Mouse (Mus musculus) midbrain, embryonic 11.5 days (tissue): ENCODE data around the gene Tgds. TPM values are rescaled to one million over a fixed set of nuclear protein-coding genes. Genes with fewer than 3 reads are reported as not detected.
"Not testable (repeated sequence)": the region's sequence is repeated elsewhere in the genome, so short reads cannot be mapped to it uniquely, and the experiment has no call there.

Experiments
- ATAC-seq: fragments of 200-750 bp; cut with Nextera tagmentation; 2 replicates; pipeline ENCODE4 v1.8.0; 2017; ENCODE audit warnings: moderate TSS enrichment, moderate library complexity; ENCODE audit not compliant: low FRiP score
- DNase-seq: peaks from one replicate; pipeline ENCODE4 v3.0.0; 2015; ENCODE audit warnings: low spot score; ENCODE audit errors: missing footprints
- H3K27ac ChIP-seq: fragments of 300-500 bp; sonication (generic); 2 replicates; pipeline ENCODE4 v1.5.1; 2014; ENCODE audit warnings: low read depth, low read length
- H3K27me3 ChIP-seq: fragments of 300-500 bp; sonication (generic); 2 replicates; pipeline ENCODE4 v1.6.1; 2014; ENCODE audit warnings: mild to moderate bottlenecking, low read length, moderate library complexity, mixed read lengths; ENCODE audit not compliant: control insufficient read depth, insufficient read depth
- H3K36me3 ChIP-seq: fragments of 300-500 bp; sonication (generic); 2 replicates; pipeline ENCODE4 v1.6.1; 2014; ENCODE audit warnings: mild to moderate bottlenecking, low read length, moderate library complexity, mixed read lengths; ENCODE audit not compliant: control insufficient read depth, insufficient read depth
- H3K4me1 ChIP-seq: fragments of 300-500 bp; sonication (generic); 2 replicates; pipeline ENCODE4 v1.6.1; 2014; ENCODE audit warnings: low read length; ENCODE audit not compliant: control insufficient read depth, insufficient read depth
- H3K4me2 ChIP-seq: fragments of 300-500 bp; sonication (generic); 2 replicates; pipeline ENCODE4 v1.6.1; 2014; ENCODE audit warnings: mild to moderate bottlenecking, moderate library complexity
- H3K4me3 ChIP-seq: fragments of 300-500 bp; sonication (generic); 2 replicates; pipeline ENCODE4 v1.5.1; 2014; ENCODE audit warnings: low read depth, low read length
- H3K9ac ChIP-seq: fragments of 300-500 bp; sonication (generic); 2 replicates; pipeline ENCODE4 v1.6.1; 2014; ENCODE audit warnings: low read length
- H3K9me3 ChIP-seq: fragments of 300-500 bp; sonication (generic); 2 replicates; pipeline ENCODE4 v1.6.1; 2016; ENCODE audit warnings: low read length; ENCODE audit not compliant: control insufficient read depth
- WGBS: fragments of 180-500 bp; shearing (Covaris S2); extraction: QIAGEN DNeasy Blood & Tissue Kit; methylation state at CpG from one replicate; pipeline ENCODE4 v1.1.7; 2014; 5-methylcytosine and 5-hydroxymethylcytosine counted together
- polyA plus RNA-seq: library from polyadenylated mRNA; unstranded; fragments of >200 nt; fragmentation: Nextera tagmentation; extraction: Ambion mirVana; gene quantifications from 2 replicates; pipeline ENCODE4 v1.2.1, GENCODE M21; 2014

Gene Tgds
- polyA plus RNA-seq, 1 experiment from 2014 or later = 28.7 TPM

GRCm38 (mm10) chr14:118113116-118113515, 19.4 kb downstream of the Tgds start:
- Histone ChIP-seq H3K9ac (no peak overlapping the region), H3K36me3 (peaks cover 15% of the 10 kb centered on the region; the same call in 1 of the 2 replicates), H3K4me2 (no peak overlapping the region), H3K9me3 (no peaks in the 10 kb centered on the region), H3K27me3 (no peaks in the 10 kb centered on the region), H3K27ac (no peak overlapping the region), H3K4me3 (no peak overlapping the region), H3K4me1 (no peaks in the 10 kb centered on the region)
- DNase-seq (no peak), ATAC-seq (no peak)
- WGBS = 90% methylated on average over 6 of the region's 6 CpGs

GRCm38 (mm10) chr14:118107479-118107878, 25.1 kb downstream of the Tgds start:
- 90% methylated on average over 2 of the region's 2 CpGs for WGBS
- not testable (repeated sequence) for ATAC-seq, DNase-seq, H3K27me3 ChIP-seq, H3K4me1 ChIP-seq, H3K27ac ChIP-seq, H3K9me3 ChIP-seq, H3K9ac ChIP-seq, H3K36me3 ChIP-seq, H3K4me2 ChIP-seq, H3K4me3 ChIP-seq

GRCm38 (mm10) chr14:118101227-118101990, 31.1 kb downstream of the Tgds start:
- Histone ChIP-seq H3K27ac (no peak overlapping the region), H3K27me3 (no peaks in the 10 kb centered on the region), H3K4me1 (no peaks in the 10 kb centered on the region), H3K36me3 (no peaks in the 10 kb centered on the region), H3K4me2 (no peak overlapping the region), H3K9ac (no peak overlapping the region), H3K4me3 (no peak overlapping the region), H3K9me3 (no peaks in the 10 kb centered on the region)
- ATAC-seq (no peak), DNase-seq (no peak)
- 87% methylated on average over 14 of the region's 14 CpGs for WGBS

- no peak for DNase-seq
- Histone ChIP-seq H3K4me2 (no peak overlapping the region), H3K27ac (no peak overlapping the region), H3K4me1 (no peaks in the 10 kb centered on the region), H3K9me3 (no peaks in the 10 kb centered on the region), H3K4me3 (no peak overlapping the region), H3K27me3 (no peaks in the 10 kb centered on the region), H3K36me3 (no peaks in the 10 kb centered on the region), H3K9ac (no peak overlapping the region)
- WGBS = 69% methylated on average over 2 of the region's 2 CpGs
- no peak for ATAC-seq
These were observed 34.3 kb downstream of the Tgds start for GRCm38 (mm10) chr14:118098265-118098664.

- H3K9me3 ChIP-seq = no peaks in the 10 kb centered on the region
- peak overlapping the region; percentile 61 for H3K4me2 ChIP-seq
- no peaks in the 10 kb centered on the region for H3K27me3 ChIP-seq
- ATAC-seq = peak; percentile 63
- DNase-seq = peak; percentile 97
- peak overlapping the region; percentile 68 for H3K4me3 ChIP-seq
- H3K9ac ChIP-seq = peak overlapping the region; percentile 58
- H3K27ac ChIP-seq = no peak overlapping the region
- no peaks in the 10 kb centered on the region; the same call in 1 of the 2 replicates for H3K4me1 ChIP-seq
- WGBS = under 1% methylated on average over 18 of the region's 18 CpGs
- no peaks in the 10 kb centered on the region for H3K36me3 ChIP-seq
These were observed 42.7 kb downstream of the Tgds start for GRCm38 (mm10) chr14:118089806-118090392.

GRCm38 (mm10) chr14:118089215-118089805, 43.2 kb downstream of the Tgds start:
- no peaks in the 10 kb centered on the region; the same call in 1 of the 2 replicates for H3K4me1 ChIP-seq
- under 1% methylated on average over 44 of the region's 44 CpGs for WGBS
- peak overlapping the region; percentile 68 for H3K4me3 ChIP-seq
- DNase-seq (peak; percentile 99), ATAC-seq (peak; percentile 80)
- H3K4me2 ChIP-seq = peak overlapping the region; percentile 61
- peak overlapping the region; percentile 58 for H3K9ac ChIP-seq
- H3K27ac ChIP-seq = no peak overlapping the region; the same call in 1 of the 2 replicates
- no peaks in the 10 kb centered on the region for H3K36me3 ChIP-seq
- no peaks in the 10 kb centered on the region for H3K9me3 ChIP-seq
- no peaks in the 10 kb centered on the region for H3K27me3 ChIP-seq

GRCm38 (mm10) chr14:118088437-118089207, 43.9 kb downstream of the Tgds start:
- Histone ChIP-seq H3K9ac (peak overlapping the region; percentile 58), H3K9me3 (no peaks in the 10 kb centered on the region), H3K27me3 (no peaks in the 10 kb centered on the region), H3K4me1 (no peaks in the 10 kb centered on the region; the same call in 1 of the 2 replicates), H3K27ac (no peak overlapping the region; the same call in 1 of the 2 replicates), H3K36me3 (no peaks in the 10 kb centered on the region), H3K4me2 (peak overlapping the region; percentile 61), H3K4me3 (peak overlapping the region; percentile 68)
- WGBS = 11% methylated on average over 22 of the region's 22 CpGs
- peak; percentile 63 for ATAC-seq
- DNase-seq = peak; percentile 87

GRCm38 (mm10) chr14:118086271-118087035, 46.1 kb downstream of the Tgds start:
- Histone ChIP-seq H3K9ac (no peak overlapping the region), H3K36me3 (no peaks in the 10 kb centered on the region), H3K4me2 (no peak overlapping the region), H3K27me3 (no peaks in the 10 kb centered on the region), H3K9me3 (no peaks in the 10 kb centered on the region), H3K4me3 (no peak overlapping the region), H3K27ac (no peak overlapping the region), H3K4me1 (no peaks in the 10 kb centered on the region; the same call in 1 of the 2 replicates)
- ATAC-seq = no peak
- WGBS = 54% methylated on average over 5 of the region's 5 CpGs
- no peak for DNase-seq
